Mouse (Mus musculus) limb, embryonic 14.5 days (tissue): ENCODE results near the gene Vps26a. TPM values are rescaled to one million over a fixed set of nuclear protein-coding genes. Genes with fewer than 3 reads are reported as not detected.

Experiments used
- ATAC-seq: fragments of 200-750 bp; cut with Nextera tagmentation; 2 replicates; pipeline ENCODE4 v1.8.0; 2017; ENCODE audit warnings: low read depth, moderate number of reproducible peaks, moderate TSS enrichment; ENCODE audit not compliant: low FRiP score
- DNase-seq: peaks from one replicate; pipeline ENCODE4 v3.0.0-alpha.2; 2015; ENCODE audit warnings: low spot score
- H3K27ac ChIP-seq: fragments of 300-500 bp; sonication (generic); replicated peaks from 2 replicates; pipeline ENCODE4 v1.5.1; 2014; ENCODE audit warnings: low read depth, mild to moderate bottlenecking, low read length, moderate library complexity, mixed read lengths
- H3K27me3 ChIP-seq: fragments of 300-500 bp; sonication (generic); 2 replicates; pipeline ENCODE4 v1.6.1; 2014; ENCODE audit warnings: low read length, mixed read lengths; ENCODE audit not compliant: control insufficient read depth, insufficient read depth
- H3K36me3 ChIP-seq: fragments of 300-500 bp; sonication (generic); 2 replicates; pipeline ENCODE4 v1.6.1; 2014; ENCODE audit warnings: mild to moderate bottlenecking, low read length, moderate library complexity, mixed read lengths; ENCODE audit not compliant: control insufficient read depth, insufficient read depth
- H3K4me1 ChIP-seq: fragments of 300-500 bp; sonication (generic); 2 replicates; pipeline ENCODE4 v1.6.1; 2014; ENCODE audit warnings: antibody characterized with exemption, low read length, mixed read lengths; ENCODE audit not compliant: control insufficient read depth, insufficient read depth
- H3K4me2 ChIP-seq: fragments of 300-500 bp; sonication (generic); replicated peaks from 2 replicates; pipeline ENCODE4 v1.6.1; 2014; ENCODE audit warnings: low read depth, mild to moderate bottlenecking, low read length, moderate library complexity; ENCODE audit not compliant: severe bottlenecking
- H3K4me3 ChIP-seq: fragments of 300-500 bp; sonication (generic); replicated peaks from 2 replicates; pipeline ENCODE4 v1.5.1; 2014; ENCODE audit warnings: low read length
- H3K9ac ChIP-seq: fragments of 300-500 bp; sonication (generic); 2 replicates; pipeline ENCODE4 v1.6.1; 2014; ENCODE audit warnings: mild to moderate bottlenecking, low read depth, low read length, moderate library complexity; ENCODE audit not compliant: severe bottlenecking
- H3K9me3 ChIP-seq: fragments of 300-500 bp; sonication (generic); 2 replicates; pipeline ENCODE4 v1.6.1; 2016; ENCODE audit warnings: low read length; ENCODE audit not compliant: control insufficient read depth
- POLR2A ChIP-seq: fragments of 200-500 bp; IDR thresholded peaks from 2 replicates; pipeline ENCODE4 v1.8.0; 2012; ENCODE audit warnings: inconsistent platforms, mild to moderate bottlenecking, moderate library complexity, borderline replicate concordance; ENCODE audit not compliant: insufficient read depth, insufficient read length; ENCODE audit errors: extremely low read depth
- WGBS: fragments of 180-500 bp; shearing (Covaris S2); extraction: QIAGEN DNeasy Blood & Tissue Kit; methylation state at CpG from one replicate; pipeline ENCODE4 v1.1.7; 2014; 5-methylcytosine and 5-hydroxymethylcytosine counted together
- polyA plus RNA-seq, 2 experiments: library from polyadenylated mRNA; depleted of rRNA in 1 of 2; stranded (reverse) in 1 of 2; unstranded in 1 of 2; fragments of >200 nt; fragmentation: Nextera tagmentation in 1 of 2; extraction: Ambion mirVana in 1 of 2; gene quantifications; 2 replicates each; pipeline versions ENCODE4 v1.2.1 to v1.2.3; 2012 to 2014

Gene Vps26a
- polyA plus RNA-seq, 2 experiments: 29.2 to 67.1 TPM

DNA sequence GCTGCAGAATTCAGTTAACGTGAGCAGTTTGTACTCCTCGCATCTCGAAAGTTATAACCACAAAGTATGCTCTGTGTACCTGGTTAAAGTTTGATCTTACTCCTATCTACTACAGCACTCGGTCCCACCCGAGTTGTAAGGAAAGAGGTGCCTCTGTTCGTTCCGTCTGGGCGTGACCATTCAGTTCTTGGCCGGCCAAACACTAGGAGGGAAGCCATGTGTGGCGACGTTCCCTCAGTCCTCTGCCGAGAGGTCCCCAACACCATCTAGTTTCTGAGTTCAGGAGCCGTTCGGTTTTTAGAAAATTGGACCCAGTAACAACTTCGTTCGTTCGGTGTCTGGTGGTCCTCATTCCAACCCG is 36.3 kb downstream of the Vps26a start:
- peaks cover 29% of the 10 kb centered on the region for H3K36me3 ChIP-seq
- WGBS: 45% methylated on average over 18 of the region's 18 CpGs
- no peaks in the 10 kb centered on the region for H3K27me3 ChIP-seq
- TF ChIP-seq POLR2A: no peak
- DNase-seq (no peak), ATAC-seq (no peak)
- H3K4me2 ChIP-seq: peak overlapping the region; percentile 73
- peak overlapping the region; percentile 99 for H3K4me3 ChIP-seq
- H3K9me3 ChIP-seq: no peaks in the 10 kb centered on the region
- H3K27ac ChIP-seq: peak overlapping the region; percentile 71
- H3K9ac ChIP-seq: peak overlapping the region; percentile 96
- H3K4me1 ChIP-seq: peaks cover 9% of the 10 kb centered on the region

DNA sequence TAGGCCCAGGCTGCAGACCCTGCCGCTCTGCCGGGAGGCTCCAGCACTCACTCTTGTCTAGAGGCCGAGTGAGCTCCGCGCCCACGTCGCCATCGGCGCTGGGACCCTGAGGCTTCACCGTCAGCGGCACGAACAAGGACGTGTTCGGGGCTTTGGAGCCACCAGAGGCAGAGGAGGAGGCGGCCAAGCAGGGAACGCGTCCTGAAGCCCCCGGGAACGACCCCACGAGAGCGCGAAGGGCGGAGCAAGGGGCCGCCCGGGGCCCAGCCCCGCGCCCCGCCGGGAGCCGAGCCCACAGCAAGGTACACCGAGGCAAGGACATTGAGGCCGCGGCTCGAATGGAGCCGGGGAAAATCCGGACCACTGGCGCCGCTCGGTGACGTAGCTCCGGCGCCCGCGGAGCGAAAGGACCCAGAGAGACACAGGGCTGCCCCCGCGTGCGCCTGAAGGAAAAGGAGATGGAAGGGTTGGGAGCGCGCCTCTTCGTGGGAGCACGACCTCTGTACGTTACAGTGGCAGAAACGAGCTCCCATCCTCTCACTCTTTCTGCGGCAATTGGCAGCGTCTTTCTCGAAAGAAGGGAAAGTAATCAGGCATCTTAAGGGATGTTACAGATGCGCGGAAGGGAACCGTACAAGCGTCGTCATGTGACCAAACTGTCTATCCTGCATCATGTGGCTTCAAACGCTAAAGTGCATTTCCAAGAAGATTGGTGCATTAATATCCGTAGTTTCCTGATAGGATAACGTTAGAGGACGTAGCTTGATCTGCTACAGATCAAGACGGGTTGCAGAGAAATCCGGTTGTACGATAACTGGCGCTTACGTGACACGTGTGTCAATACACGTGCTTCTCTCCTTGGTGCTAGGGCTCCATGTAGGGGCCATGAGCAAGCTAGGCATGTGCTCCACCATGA is 37.0 kb downstream of the Vps26a start, which contains the start of the genes 4930507D05Rik and Supv3l1:
4930507D05Rik (plus strand) TSS at position 126 of the 916 bp plus-strand sequence.
Supv3l1 (minus strand) TSS at position 375 of the 916 bp plus-strand sequence.
- ATAC-seq (peak; percentile 92), DNase-seq (peak; percentile 92)
- H3K36me3 ChIP-seq: peaks cover 32% of the 10 kb centered on the region
- 0 out of 2 replicates have a peak, but pooled peaks have one; percentile 48 for TF ChIP-seq POLR2A
- H3K4me2 ChIP-seq: peak within 1 kb of the TSS; percentile 73
- H3K4me3 ChIP-seq: peak within 1 kb of the TSS; percentile 99
- peak within 1 kb of the TSS; percentile 96 for H3K9ac ChIP-seq
- H3K27me3 ChIP-seq: no peaks in the 10 kb centered on the region
- under 1% methylated on average over 68 of the region's 73 CpGs for WGBS
- H3K4me1 ChIP-seq: peaks cover 9% of the 10 kb centered on the region
- H3K9me3 ChIP-seq: no peaks in the 10 kb centered on the region
- peak within 1 kb of the TSS; percentile 71 for H3K27ac ChIP-seq

GRCm38 (mm10) chr10:62430427-62430826 is 56.2 kb downstream of the Vps26a start:
- Histone ChIP-seq H3K36me3 (peaks cover 77% of the 10 kb centered on the region), H3K4me3 (no peak overlapping the region), H3K27me3 (no peaks in the 10 kb centered on the region), H3K4me1 (peaks cover 10% of the 10 kb centered on the region), H3K9ac (no peak overlapping the region), H3K27ac (no peak overlapping the region), H3K9me3 (no peaks in the 10 kb centered on the region), H3K4me2 (no peak overlapping the region)
- DNase-seq (no peak), ATAC-seq (no peak)
- 95% methylated on average over 5 of the region's 5 CpGs for WGBS
- TF ChIP-seq POLR2A: no peak

GRCm38 (mm10) chr10:62425081-62425871 is 61.3 kb downstream of the Vps26a start:
- Histone ChIP-seq H3K36me3 (peaks cover 27% of the 10 kb centered on the region), H3K4me2 (no peak overlapping the region), H3K27ac (peak overlapping the region; percentile 59), H3K4me1 (peaks cover 13% of the 10 kb centered on the region), H3K9me3 (no peaks in the 10 kb centered on the region), H3K27me3 (no peaks in the 10 kb centered on the region), H3K4me3 (no peak overlapping the region), H3K9ac (no peak overlapping the region)
- ATAC-seq: peak; percentile 64
- TF ChIP-seq POLR2A: no peak
- DNase-seq: peak; percentile 62
- 18% methylated on average over 9 of the region's 9 CpGs for WGBS

DNA sequence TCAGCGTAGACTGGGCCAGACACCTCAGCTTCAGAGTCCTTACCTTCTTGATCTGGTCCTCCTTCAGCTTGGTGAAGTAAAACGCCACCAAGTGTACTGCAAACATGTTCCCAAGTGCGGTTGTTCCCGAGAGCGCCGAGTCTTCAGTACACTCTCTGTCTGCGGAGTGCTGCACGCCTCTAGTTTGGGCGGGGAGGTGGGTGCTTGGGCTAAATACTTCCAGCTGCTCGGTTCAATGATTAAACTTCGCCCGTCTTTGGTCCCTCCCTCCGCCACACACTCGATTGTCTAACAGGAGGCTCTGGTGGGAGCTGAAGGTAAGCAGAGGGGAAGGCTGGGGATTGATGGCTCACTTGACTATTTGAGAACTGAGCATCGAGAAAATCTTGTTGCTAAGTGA is 64.3 kb downstream of the Vps26a start, which contains the start of gene Hkdc1:
Hkdc1 (minus strand) TSS at position 237 of the 400 bp plus-strand sequence.
- H3K27ac ChIP-seq: peak within 1 kb of the TSS; percentile 22; the same call in 1 of the 2 replicates
- no peaks in the 10 kb centered on the region for H3K36me3 ChIP-seq
- peak; percentile 62 for ATAC-seq
- no peaks in the 10 kb centered on the region for H3K9me3 ChIP-seq
- no peak for TF ChIP-seq POLR2A
- DNase-seq: peak; percentile 20
- H3K4me1 ChIP-seq: peaks cover 13% of the 10 kb centered on the region
- 0 out of 2 replicates have a peak within 1 kb of the TSS, but pooled peaks have one; percentile 21 for H3K9ac ChIP-seq
- 23% methylated on average over 15 of the region's 15 CpGs for WGBS
- no peaks in the 10 kb centered on the region for H3K27me3 ChIP-seq
- no peak within 1 kb of the TSS for H3K4me3 ChIP-seq
- peak within 1 kb of the TSS; percentile 35; the same call in 1 of the 2 replicates for H3K4me2 ChIP-seq
